Mouse (Mus musculus): Measurements from ENCODE around the gene Rtn4rl2. TPM values are rescaled to one million over a fixed set of nuclear protein-coding genes. Genes with fewer than 3 reads are reported as not detected.

Gene Rtn4rl2
- polyA plus RNA-seq, 1 experiment from 2014 or later = 7.9 TPM

- Histone ChIP-seq H3K27ac (no peak overlapping the region; the same call in 1 of the 2 replicates), H3K9me3 (no peaks in the 10 kb centered on the region), H3K4me1 (peaks cover 44% of the 10 kb centered on the region), H3K36me3 (replicated peaks) (no peaks in the 10 kb centered on the region), H3K9ac (no peak overlapping the region), H3K4me2 (peak overlapping the region; percentile 40), H3K27me3 (peaks cover 89% of the 10 kb centered on the region), H3K4me3 (replicated peaks) (peak overlapping the region; percentile 7; the same call in 1 of the 2 replicates)
- 6% methylated on average over 11 of the region's 11 CpGs for WGBS
- no peak for ATAC-seq (ENCODE audit: low FRiP score)
Observed at GRCm38 (mm10) chr2:84883530-84883929, 3.0 kb downstream of the Rtn4rl2 start.

DNA sequence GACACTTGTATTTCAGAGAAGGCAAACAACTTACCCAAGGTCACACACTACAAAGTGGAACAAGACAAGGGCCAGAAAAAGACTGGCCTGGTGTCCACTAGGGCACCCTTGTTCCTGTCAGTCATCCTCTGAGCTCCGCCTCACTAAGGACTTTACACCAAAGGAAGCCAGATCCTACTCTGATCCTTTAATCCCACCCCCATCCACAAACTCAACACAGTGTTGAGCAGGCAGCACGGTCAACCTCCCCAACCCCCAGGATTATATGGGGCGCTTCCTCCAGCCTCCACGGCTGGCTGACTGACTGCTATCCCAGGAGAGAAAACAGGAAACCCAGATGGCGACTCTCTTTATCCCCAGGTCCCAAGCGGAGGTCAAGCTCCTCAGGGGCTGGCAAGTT lies 3.4 kb downstream of the Rtn4rl2 start:
- H3K4me3 ChIP-seq (replicated peaks) = peak overlapping the region; percentile 7; the same call in 1 of the 2 replicates
- no peak overlapping the region for H3K27ac ChIP-seq
- no peak overlapping the region for H3K9ac ChIP-seq
- peaks cover 41% of the 10 kb centered on the region for H3K4me1 ChIP-seq
- peak overlapping the region; percentile 40 for H3K4me2 ChIP-seq
- H3K36me3 ChIP-seq (replicated peaks) = no peaks in the 10 kb centered on the region
- H3K27me3 ChIP-seq = peaks cover 84% of the 10 kb centered on the region
- H3K9me3 ChIP-seq = no peaks in the 10 kb centered on the region
- 7% methylated on average over 6 of the region's 6 CpGs for WGBS
- no peak for ATAC-seq (ENCODE audit: low FRiP score)

GRCm38 (mm10) chr2:84882606-84883005 lies 3.9 kb downstream of the Rtn4rl2 start:
- H3K4me2 ChIP-seq = peak overlapping the region; percentile 40
- no peak overlapping the region for H3K27ac ChIP-seq
- peaks cover 36% of the 10 kb centered on the region for H3K4me1 ChIP-seq
- H3K9me3 ChIP-seq = no peaks in the 10 kb centered on the region
- no peaks in the 10 kb centered on the region for H3K36me3 ChIP-seq (replicated peaks)
- H3K27me3 ChIP-seq = peaks cover 79% of the 10 kb centered on the region
- 11% methylated on average over 23 of the region's 23 CpGs for WGBS
- no peak overlapping the region for H3K4me3 ChIP-seq (replicated peaks)
- H3K9ac ChIP-seq = no peak overlapping the region
- ATAC-seq (ENCODE audit: low FRiP score) = no peak

- no peak overlapping the region for H3K27ac ChIP-seq
- H3K4me2 ChIP-seq = no peak overlapping the region
- 83% methylated on average over 7 of the region's 8 CpGs for WGBS
- no peaks in the 10 kb centered on the region for H3K36me3 ChIP-seq (replicated peaks)
- H3K9ac ChIP-seq = no peak overlapping the region
- no peaks in the 10 kb centered on the region for H3K9me3 ChIP-seq
- H3K27me3 ChIP-seq = peaks cover 70% of the 10 kb centered on the region
- H3K4me1 ChIP-seq = peaks cover 17% of the 10 kb centered on the region
- no peak overlapping the region for H3K4me3 ChIP-seq (replicated peaks)
- ATAC-seq (ENCODE audit: low FRiP score) = no peak
Observed at GRCm38 (mm10) chr2:84880590-84880989, 5.9 kb downstream of the Rtn4rl2 start.

GRCm38 (mm10) chr2:84875842-84876241 lies 10.7 kb downstream of the Rtn4rl2 start:
- no peak for ATAC-seq (ENCODE audit: low FRiP score)
- Histone ChIP-seq H3K27me3 (peaks cover 70% of the 10 kb centered on the region), H3K36me3 (replicated peaks) (no peaks in the 10 kb centered on the region), H3K27ac (no peak overlapping the region), H3K9ac (no peak overlapping the region), H3K4me2 (no peak overlapping the region), H3K9me3 (no peaks in the 10 kb centered on the region), H3K4me3 (replicated peaks) (no peak overlapping the region), H3K4me1 (peaks cover 14% of the 10 kb centered on the region)
- 63% methylated on average over 6 of the region's 6 CpGs for WGBS

GRCm38 (mm10) chr2:84872105-84872716 lies 14.3 kb downstream of the Rtn4rl2 start:
- peak overlapping the region; percentile 51 for H3K4me3 ChIP-seq (replicated peaks)
- WGBS = 2% methylated on average over 78 of the region's 78 CpGs
- H3K9ac ChIP-seq = peak overlapping the region; percentile 13
- H3K9me3 ChIP-seq = no peaks in the 10 kb centered on the region
- ATAC-seq (ENCODE audit: low FRiP score) = peak; percentile 42; the same call in 1 of the 2 replicates
- H3K4me1 ChIP-seq = peaks cover 14% of the 10 kb centered on the region
- H3K36me3 ChIP-seq (replicated peaks) = no peaks in the 10 kb centered on the region
- peak overlapping the region; percentile 81 for H3K4me2 ChIP-seq
- H3K27ac ChIP-seq = no peak overlapping the region
- H3K27me3 ChIP-seq = peaks cover 95% of the 10 kb centered on the region

GRCm38 (mm10) chr2:84870623-84871160 lies 15.8 kb downstream of the Rtn4rl2 start:
- Histone ChIP-seq H3K4me3 (replicated peaks) (no peak overlapping the region), H3K4me2 (no peak overlapping the region), H3K4me1 (peaks cover 23% of the 10 kb centered on the region), H3K9me3 (no peaks in the 10 kb centered on the region), H3K9ac (no peak overlapping the region), H3K36me3 (replicated peaks) (no peaks in the 10 kb centered on the region), H3K27ac (no peak overlapping the region), H3K27me3 (peaks cover 100% of the 10 kb centered on the region)
- no peak for ATAC-seq (ENCODE audit: low FRiP score)
- WGBS = 68% methylated on average over 4 of the region's 4 CpGs

DNA sequence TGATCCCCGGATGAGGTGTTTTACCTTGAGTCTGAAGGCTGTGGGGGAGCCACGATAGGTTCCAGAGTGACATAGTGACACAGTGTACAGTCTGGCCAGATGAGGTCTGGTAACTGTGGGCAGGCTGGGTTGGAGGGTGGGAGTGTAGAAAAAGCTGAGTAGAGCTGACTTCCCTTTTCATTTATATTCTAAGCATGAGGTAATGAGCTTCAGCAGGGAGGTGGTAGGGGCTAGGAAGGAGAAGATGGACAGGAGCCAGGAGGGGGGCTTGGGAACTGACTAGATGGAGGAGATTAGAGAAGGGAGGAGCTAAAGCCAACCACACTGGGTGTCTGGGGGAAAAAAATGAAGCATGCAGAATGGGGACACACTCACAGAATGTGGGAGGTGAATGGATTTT lies 17.5 kb downstream of the Rtn4rl2 start:
- 64% methylated on average over 2 of the region's 2 CpGs for WGBS
- H3K4me1 ChIP-seq = peaks cover 23% of the 10 kb centered on the region
- H3K4me3 ChIP-seq (replicated peaks) = no peak overlapping the region
- H3K9me3 ChIP-seq = no peaks in the 10 kb centered on the region
- no peak overlapping the region for H3K27ac ChIP-seq
- H3K27me3 ChIP-seq = peaks cover 93% of the 10 kb centered on the region
- H3K36me3 ChIP-seq (replicated peaks) = no peaks in the 10 kb centered on the region
- no peak overlapping the region for H3K9ac ChIP-seq
- ATAC-seq (ENCODE audit: low FRiP score) = no peak
- no peak overlapping the region for H3K4me2 ChIP-seq

- Histone ChIP-seq H3K27ac (no peak overlapping the region), H3K27me3 (peaks cover 89% of the 10 kb centered on the region), H3K9ac (no peak overlapping the region), H3K4me3 (replicated peaks) (no peak overlapping the region), H3K4me2 (no peak overlapping the region), H3K4me1 (peaks cover 23% of the 10 kb centered on the region), H3K36me3 (replicated peaks) (no peaks in the 10 kb centered on the region), H3K9me3 (no peaks in the 10 kb centered on the region)
- no peak for ATAC-seq (ENCODE audit: low FRiP score)
- WGBS = 6% methylated on average over 5 of the region's 5 CpGs
Observed at GRCm38 (mm10) chr2:84868521-84868943, 18.0 kb downstream of the Rtn4rl2 start.

DNA sequence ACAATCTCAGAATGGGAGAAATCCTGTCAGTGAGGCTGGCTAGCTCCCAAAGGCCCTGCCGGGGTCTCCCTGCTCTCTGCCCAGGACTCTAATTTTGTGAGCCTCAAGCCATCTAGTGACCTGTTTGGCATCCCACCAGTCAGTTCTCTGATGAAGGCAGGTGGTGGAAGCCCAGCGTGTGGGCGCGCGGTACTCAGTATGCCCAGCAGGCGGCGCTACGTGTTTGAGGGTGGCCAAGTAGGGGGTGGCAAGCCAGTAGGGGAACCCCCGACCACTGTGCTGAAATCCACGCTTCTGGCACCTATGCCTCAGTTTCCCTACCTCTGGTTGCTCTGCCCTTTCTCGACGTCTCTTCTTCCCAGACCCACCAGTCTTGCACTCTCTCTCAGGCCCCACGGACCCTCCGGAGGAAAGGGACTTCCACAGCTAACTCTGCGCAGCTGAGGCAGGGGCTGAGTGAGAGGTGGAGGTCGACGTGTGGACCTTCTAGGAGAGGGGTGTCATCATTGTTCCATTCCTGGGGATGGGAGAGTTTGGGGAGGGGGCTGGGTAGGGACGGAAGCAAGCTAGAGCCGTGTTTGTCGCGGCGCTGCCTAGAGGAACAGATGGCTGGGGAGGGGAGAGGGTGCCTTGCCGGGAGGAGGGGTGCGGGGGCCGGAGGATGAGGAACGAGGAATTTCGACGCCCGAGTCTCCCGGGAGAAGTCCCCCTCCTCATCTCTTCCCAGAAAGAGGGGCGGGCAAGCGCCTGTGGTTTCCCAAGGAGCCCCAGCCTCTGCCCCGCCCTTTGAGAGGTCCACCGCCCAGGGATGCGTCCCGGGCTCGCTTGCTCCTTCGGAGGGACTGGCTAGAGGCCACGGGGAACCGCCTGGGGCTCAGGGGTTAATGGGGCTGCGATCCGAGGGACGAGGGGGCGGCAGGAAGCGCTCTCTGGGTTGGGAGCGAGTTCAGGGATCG lies 20.6 kb downstream of the Rtn4rl2 start:
- Histone ChIP-seq H3K9me3 (no peaks in the 10 kb centered on the region), H3K4me3 (replicated peaks) (peak overlapping the region; percentile 39), H3K36me3 (replicated peaks) (0 out of 2 replicates have a peak, but pooled peaks cover 9% of the 10 kb centered on the region), H3K4me1 (peaks cover 13% of the 10 kb centered on the region), H3K27ac (peak overlapping the region; percentile 60), H3K9ac (peak overlapping the region; percentile 53), H3K27me3 (peaks cover 63% of the 10 kb centered on the region), H3K4me2 (peak overlapping the region; percentile 69)
- peak; percentile 71 for ATAC-seq (ENCODE audit: low FRiP score)
- WGBS = under 1% methylated on average over 47 of the region's 47 CpGs

GRCm38 (mm10) chr2:84862231-84862630 lies 24.3 kb downstream of the Rtn4rl2 start:
- Histone ChIP-seq H3K9me3 (no peaks in the 10 kb centered on the region), H3K27ac (no peak overlapping the region), H3K9ac (no peak overlapping the region), H3K4me3 (replicated peaks) (no peak overlapping the region), H3K27me3 (peaks cover 26% of the 10 kb centered on the region), H3K4me2 (no peak overlapping the region), H3K36me3 (replicated peaks) (peaks cover 30% of the 10 kb centered on the region), H3K4me1 (peaks cover 13% of the 10 kb centered on the region)
- no peak for ATAC-seq (ENCODE audit: low FRiP score)
- 83% methylated on average over 3 of the region's 3 CpGs for WGBS

GRCm38 (mm10) chr2:84861430-84861829 lies 25.1 kb downstream of the Rtn4rl2 start:
- Histone ChIP-seq H3K4me3 (replicated peaks) (no peak overlapping the region), H3K36me3 (replicated peaks) (peaks cover 33% of the 10 kb centered on the region), H3K27ac (no peak overlapping the region), H3K4me2 (no peak overlapping the region), H3K9me3 (no peaks in the 10 kb centered on the region), H3K9ac (no peak overlapping the region), H3K27me3 (peaks cover 18% of the 10 kb centered on the region), H3K4me1 (peaks cover 11% of the 10 kb centered on the region)
- WGBS = 84% methylated on average over 3 of the region's 3 CpGs
- no peak for ATAC-seq (ENCODE audit: low FRiP score)

All from forebrain, embryonic 12.5 days (tissue).